Mouse (Mus musculus) urinary bladder, adult 2 months (tissue): ENCODE results near the gene Tmem98. TPM values are rescaled to one million over a fixed set of nuclear protein-coding genes. Genes with fewer than 3 reads are reported as not detected.
A peak's percentile ranks its signal among the peaks of the same experiment; 100 is the strongest.

Experiments used
- DNase-seq: peaks from one replicate; pipeline ENCODE4 v3.0.0; 2022; ENCODE audit warnings: low spot score
- polyA plus RNA-seq: library from polyadenylated mRNA; depleted of rRNA; stranded (reverse); fragments of >200 nt; gene quantifications from 2 replicates; pipeline ENCODE4 v1.2.3, GENCODE M21; 2012

Tmem98 gene
- polyA plus RNA-seq, 1 experiment, result 70.3 TPM

DNA sequence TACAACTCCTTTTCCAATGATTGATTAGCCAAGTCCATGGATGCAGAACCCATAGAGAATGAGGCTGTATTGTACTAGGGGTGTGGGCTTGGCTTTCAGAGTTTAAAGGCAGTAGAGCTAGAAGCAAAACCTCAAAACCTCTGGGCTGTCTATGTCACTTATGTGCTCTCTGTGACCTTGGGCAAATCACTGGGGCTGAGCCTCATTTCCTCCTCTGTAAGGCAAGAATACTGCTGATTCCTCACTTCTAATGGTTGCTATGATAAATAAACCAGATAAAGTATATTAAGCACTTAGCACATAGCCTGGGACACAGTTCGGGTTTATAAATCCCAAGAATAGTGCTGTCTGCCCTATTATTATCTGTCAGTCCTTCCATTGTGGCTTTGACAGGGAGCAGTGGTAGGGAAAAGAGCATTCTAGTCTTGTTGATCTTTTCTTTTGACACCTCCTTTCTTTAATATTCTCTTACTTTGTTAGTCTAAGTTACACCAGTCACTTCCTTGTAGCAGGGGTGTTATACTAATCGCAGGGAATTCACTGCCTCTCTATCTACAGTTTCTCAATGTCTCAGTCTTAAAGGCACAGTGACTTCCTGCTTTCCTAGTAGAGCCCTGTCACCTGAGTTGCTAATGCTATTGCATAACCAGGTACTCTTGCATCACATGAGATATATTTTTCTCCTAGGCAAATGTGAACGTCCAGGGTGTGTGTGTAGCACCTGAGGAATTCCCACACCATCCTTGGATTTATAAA, 18.1 kb upstream of the Tmem98 start:
- DNase-seq, result no peak

DNA sequence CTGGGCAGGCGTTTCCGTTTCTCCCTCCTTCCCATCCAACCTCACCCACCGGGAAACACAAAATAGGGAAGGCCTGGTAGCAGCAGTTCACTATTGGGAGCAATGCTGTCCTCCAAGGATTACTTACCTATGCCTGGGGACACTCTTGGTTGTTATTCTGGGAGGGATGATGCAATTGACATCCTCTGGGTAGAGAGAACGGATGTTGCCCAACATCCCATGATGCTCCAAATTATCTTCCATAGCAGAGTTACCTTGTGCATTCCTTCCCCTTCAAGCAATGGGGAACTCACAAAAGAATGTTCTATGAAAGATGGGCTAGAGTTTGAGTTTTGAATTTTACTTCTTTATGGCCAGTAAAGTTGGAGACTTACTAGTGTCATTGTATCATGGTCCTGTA, 16.6 kb upstream of the Tmem98 start:
- DNase-seq, result no peak

DNA sequence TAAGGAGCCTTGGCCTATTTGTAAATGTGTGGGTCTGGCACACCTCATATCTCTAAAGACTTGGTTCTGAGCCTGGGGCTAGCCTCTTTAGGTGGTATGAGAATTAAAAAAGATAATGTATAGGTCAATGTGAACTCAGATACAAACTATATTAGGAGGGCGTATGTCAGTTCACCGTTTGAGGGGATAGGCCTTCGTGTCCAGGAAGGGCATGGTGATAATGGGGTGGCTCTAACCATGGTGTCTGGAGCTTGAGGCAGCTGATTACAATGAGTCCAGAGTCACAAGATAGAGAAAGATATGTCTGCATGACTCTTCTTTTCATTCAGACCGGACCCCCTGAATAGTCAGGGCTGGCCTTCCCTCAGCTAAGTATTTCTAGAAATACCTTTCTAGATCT, 15.7 kb upstream of the Tmem98 start:
- no peak for DNase-seq

GRCm38 (mm10) chr11:80795431-80795830, 14.5 kb upstream of the Tmem98 start:
- DNase-seq, result no peak

DNA sequence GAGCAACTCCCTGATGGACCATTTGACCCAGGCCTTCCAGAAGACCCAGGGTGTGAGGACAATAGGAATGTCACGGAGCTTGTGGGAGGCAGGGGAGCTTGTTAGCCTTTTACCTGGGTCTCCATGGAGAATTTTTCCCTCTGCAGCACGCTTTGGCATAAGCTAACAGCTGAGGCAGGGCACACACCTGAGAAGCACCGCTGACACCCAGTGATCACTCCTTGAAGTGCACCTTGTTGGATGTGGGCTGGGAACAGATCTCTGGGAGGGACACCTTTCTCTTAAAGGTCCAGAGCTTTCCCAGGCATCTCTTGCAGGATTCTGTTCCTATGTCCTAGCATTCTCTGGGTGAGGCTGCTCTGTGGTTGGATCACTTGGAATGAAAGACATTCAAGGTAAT, 10.0 kb upstream of the Tmem98 start:
- DNase-seq, result no peak

- DNase-seq, result no peak
Measured at GRCm38 (mm10) chr11:80802706-80803105, 7.3 kb upstream of the Tmem98 start.

GRCm38 (mm10) chr11:80808551-80809070, 1.4 kb upstream of the Tmem98 start:
- no peak for DNase-seq

- DNase-seq, result no peak
Measured at GRCm38 (mm10) chr11:80809666-80809992, 346 bp upstream of the Tmem98 start.

GRCm38 (mm10) chr11:80811156-80811555, 1.2 kb downstream of the Tmem98 start:
- DNase-seq, result no peak

GRCm38 (mm10) chr11:80815354-80815753, 5.4 kb downstream of the Tmem98 start:
- DNase-seq, result no peak

GRCm38 (mm10) chr11:80818060-80818697, 8.2 kb downstream of the Tmem98 start:
- peak; percentile 55 for DNase-seq

DNA sequence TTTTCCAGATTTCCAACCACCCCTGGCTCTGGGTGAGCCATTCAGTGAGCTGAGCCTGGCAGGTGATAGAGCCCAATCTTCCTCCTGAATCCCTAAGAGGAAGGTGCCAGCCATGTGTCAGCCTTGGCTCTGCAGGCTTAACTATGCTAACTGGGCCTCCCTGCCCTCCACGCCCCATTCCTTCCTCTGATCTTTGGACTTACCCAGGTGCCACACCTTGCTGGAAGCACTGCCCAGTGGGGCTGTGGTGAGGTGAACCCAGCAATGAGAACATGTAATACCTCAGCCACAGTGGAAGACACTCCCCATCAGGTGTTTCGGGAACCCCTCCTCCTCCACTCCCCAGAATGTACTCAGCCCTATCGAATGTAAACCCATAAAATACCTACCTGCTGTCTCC, 10.1 kb downstream of the Tmem98 start:
- no peak for DNase-seq

- no peak for DNase-seq
Measured at GRCm38 (mm10) chr11:80821296-80821695, 11.3 kb downstream of the Tmem98 start.

DNA sequence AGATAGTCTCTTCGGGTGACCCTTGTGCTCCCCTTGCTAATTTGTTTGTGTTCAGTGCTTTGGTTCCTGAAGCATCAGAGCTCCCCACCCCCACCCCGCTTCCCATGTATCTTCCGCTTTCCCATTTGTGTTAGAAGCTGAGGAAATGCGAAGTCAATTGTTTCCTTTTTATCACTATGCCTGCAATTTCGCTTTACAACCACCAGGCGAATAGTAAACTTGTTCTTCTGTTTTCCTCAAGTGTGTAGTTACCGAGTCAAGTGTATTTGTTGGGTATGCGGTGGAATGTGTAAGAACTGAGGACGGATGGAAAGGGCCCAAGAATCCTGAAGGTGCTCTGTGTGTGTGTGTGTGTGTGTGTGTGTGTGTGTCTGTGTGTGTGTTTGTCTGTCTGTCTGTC, 11.8 kb downstream of the Tmem98 start:
- no peak for DNase-seq

GRCm38 (mm10) chr11:80835395-80835794, 25.4 kb downstream of the Tmem98 start:
- no peak for DNase-seq

GRCm38 (mm10) chr11:80835841-80836240, 25.9 kb downstream of the Tmem98 start:
- no peak for DNase-seq

DNA sequence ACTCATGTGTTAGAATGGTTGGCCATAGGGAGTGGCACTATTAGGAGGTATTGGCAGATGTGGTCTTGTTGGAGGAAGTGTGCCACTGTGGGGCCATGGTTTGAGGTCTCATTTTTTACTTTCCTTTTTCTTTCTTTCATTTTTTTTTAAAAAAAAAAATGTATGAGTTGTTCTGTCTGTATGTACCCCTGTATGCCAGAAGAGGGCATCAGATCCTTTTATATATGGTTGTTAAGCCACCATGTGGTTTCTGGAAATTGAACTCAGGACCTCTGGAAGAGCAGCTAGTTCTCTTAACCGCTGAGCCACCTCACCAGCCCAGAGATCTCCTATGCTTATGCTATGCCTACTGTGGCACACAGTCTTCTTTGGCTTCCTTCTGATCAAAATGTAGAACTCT, 28.7 kb downstream of the Tmem98 start:
- DNase-seq, result no peak

GRCm38 (mm10) chr11:80843435-80843834, 33.5 kb downstream of the Tmem98 start:
- no peak for DNase-seq

DNA sequence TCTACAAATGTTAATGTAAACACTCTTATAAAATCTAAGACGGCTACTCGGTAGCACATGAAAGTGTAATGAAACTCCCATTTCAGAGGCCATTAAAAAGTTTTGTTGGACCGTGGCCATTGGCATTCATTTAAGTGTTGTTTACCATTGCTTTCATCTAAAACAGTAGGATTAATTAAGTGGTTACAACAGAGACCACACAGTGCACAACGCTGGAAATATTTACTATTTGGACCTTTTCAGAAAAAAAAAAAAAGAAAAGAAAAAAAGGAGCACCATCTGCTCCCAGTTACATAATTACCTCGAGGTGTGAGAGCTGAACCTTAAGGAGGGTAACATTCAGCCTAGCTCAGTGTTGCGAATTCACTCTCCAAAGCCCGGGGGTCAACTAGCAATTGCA, 35.5 kb downstream of the Tmem98 start:
- DNase-seq, result no peak

- DNase-seq, result no peak
Measured at GRCm38 (mm10) chr11:80846115-80846514, 36.1 kb downstream of the Tmem98 start.

GRCm38 (mm10) chr11:80848131-80848530, 38.2 kb downstream of the Tmem98 start:
- DNase-seq, result no peak

DNA sequence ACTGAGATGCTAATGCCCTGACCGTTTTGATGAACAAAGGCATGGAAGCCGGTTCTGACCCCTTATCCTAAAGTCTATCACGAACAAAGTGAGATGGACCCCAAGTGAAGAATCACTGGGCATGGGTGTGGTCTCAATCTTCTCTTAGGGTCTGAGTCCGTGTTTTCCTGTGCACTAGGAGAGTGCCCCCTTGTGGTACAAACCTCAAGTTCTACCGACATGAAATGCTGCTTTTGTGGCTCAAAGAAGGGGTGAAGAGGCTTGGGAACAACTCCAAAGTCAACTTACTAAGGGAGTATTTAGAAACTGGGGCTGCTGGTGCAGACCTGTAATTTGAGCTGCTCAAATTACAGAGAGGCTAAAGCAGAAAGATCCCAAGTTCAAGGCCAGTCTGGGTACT, 41.9 kb downstream of the Tmem98 start:
- no peak for DNase-seq

GRCm38 (mm10) chr11:80853014-80853413, 43.0 kb downstream of the Tmem98 start:
- DNase-seq, result no peak

- DNase-seq, result no peak
Measured at GRCm38 (mm10) chr11:80854430-80854829, 44.5 kb downstream of the Tmem98 start.
